Mouse (Mus musculus) bone marrow macrophage, adult 2 months (primary cell): Measurements from ENCODE around the gene E130114P18Rik.

Experiments
- CTCF ChIP-seq: IDR thresholded peaks from 2 replicates; pipeline ENCODE4 v1.5.1; 2012; ENCODE audit warnings: low read depth, mild to moderate bottlenecking, low read length, moderate library complexity
- POLR2A ChIP-seq: IDR thresholded peaks from 2 replicates; pipeline ENCODE4 v1.6.1; 2012; ENCODE audit warnings: mild to moderate bottlenecking, low read depth, low read length, borderline replicate concordance

- no peak for TF ChIP-seq CTCF
- no peak for TF ChIP-seq POLR2A
Observed at GRCm38 (mm10) chr4:97773110-97773593, 4.7 kb downstream of the E130114P18Rik start.
